Mouse (Mus musculus) stomach, adult 2 months (tissue): ENCODE measurements around the gene Acvr2a. TPM values are rescaled to one million over a fixed set of nuclear protein-coding genes. Genes with fewer than 3 reads are reported as not detected.

Experiments
- polyA plus RNA-seq: library from polyadenylated mRNA; depleted of rRNA; stranded (reverse); fragments of >200 nt; gene quantifications from 2 replicates; pipeline ENCODE4 v1.2.3, GENCODE M21; 2012; rRNA removed

Acvr2a gene
- polyA plus RNA-seq = 1.2 TPM in 2 replicates

DNA sequence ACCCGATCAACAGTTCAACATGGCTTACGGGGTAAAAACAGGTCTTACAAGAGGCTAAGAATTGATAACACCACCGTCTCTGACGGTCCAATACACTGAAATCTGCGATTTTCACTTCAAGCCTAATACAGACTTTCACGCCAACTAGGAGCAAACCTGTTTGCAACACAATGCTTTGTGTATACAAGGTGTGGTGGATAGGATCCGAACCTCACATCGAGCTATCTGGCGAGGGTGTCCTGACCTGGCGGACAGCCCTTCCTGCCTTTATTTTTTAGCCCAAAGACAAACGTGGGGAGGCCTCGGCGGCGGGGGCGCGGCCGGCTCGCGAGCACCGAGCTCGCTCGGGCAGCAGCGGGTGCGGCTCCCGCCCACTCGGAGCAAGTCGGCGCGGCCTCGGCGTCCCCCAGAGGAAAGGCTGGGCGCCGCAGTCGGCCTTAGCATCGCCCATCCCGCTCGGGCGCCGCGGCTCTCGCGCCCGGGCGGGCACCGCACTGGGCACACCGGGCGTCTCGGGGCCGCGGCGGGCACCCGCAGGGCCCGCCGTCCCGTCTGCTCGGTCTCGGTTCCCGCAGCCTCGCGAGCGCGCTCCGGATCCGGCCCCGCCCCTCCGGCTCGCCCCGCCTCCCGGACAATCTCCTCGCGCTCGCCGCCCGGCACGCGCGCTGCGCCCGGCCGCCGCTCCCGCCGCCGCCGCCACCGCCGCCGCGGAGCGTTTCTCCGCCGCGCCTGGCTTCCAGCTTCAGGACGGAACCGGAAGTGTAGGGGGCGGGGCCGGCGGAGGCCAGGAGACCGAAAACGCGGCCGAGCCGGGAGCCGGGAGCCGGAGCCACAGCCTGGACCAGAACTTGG lies at the start of gene Acvr2a:
Gene Acvr2a, plus strand, starts transcription at position 739 of the 852 bp plus-strand sequence.

DNA sequence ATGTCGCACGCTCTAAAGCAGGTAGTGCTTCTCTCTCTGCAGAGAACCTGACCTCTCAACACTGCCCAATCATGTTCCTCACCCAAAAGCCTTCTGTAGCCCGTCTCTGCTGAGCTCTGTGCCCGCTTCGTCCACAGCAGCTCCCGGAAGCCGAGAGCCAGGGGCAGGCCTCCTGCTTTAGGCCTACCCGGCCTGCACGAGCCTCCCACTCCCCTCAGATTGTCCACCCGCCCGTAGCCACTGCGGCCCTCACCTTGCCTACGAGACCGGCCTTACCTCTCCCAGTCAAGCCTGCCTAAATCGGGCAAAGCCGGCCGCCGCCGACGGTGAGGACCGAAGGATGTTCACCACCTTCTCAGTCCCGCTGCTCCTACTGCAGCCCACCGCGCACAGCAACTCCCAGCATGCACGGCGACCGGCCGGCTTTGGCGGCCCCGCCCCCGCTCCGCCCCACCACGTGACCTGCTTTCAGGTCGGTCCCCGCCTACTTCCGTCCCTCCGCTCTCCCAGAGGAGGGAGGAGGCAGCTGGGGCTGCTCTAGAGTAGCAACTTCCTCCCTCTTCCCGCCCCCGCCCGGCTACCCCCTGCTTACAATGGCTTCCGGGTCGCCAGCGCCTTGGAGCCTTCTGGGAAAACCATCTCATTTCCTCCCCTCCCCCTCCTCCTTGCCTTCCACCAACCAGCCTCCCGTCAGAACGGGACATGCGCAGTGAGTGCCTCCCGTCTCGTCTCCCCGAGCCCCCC lies 135.1 kb downstream of the Acvr2a start, which contains the start of gene Mbd5:
Gene Mbd5, plus strand, starts transcription at position 668 of the 744 bp plus-strand sequence.

DNA sequence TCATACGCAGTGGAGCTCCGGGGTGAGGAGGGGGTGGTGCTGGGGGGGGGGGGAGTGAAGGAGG lies 136.2 kb downstream of the Acvr2a start, which contains the start of gene Orc4:
Gene Orc4, minus strand, starts transcription at position 26 of the 64 bp plus-strand sequence.

Other genes starting within 250 kb of the Acvr2a start
- 0.74 and 2.5 TPM in 2 replicates for gene Mbd5, start 135.4 kb downstream of the Acvr2a start, polyA plus RNA-seq
- 0.23 and 0.48 TPM in 2 replicates for gene Orc4, start 136.2 kb downstream of the Acvr2a start, polyA plus RNA-seq